Mouse (Mus musculus) frontal cortex, postnatal 10 days (tissue): ENCODE measurements at regions not wholly inside any gene's neighbourhood (a gene's known extent, or its start where the extent isn't known, plus 50 kb on each side); places are given as distances from the start of the nearest gene placed in this dataset.
"Not testable (repeated sequence)": the region's sequence is repeated elsewhere in the genome, so short reads cannot be mapped to it uniquely, and the experiment has no call there.

ENCODE experiments used
- DNase-seq, 2 experiments: peaks; one replicate each; pipeline ENCODE4 v3.0.0; 2022; ENCODE audit warnings: low spot score in 2 of 2, mixed read lengths in 1 of 2

DNA sequence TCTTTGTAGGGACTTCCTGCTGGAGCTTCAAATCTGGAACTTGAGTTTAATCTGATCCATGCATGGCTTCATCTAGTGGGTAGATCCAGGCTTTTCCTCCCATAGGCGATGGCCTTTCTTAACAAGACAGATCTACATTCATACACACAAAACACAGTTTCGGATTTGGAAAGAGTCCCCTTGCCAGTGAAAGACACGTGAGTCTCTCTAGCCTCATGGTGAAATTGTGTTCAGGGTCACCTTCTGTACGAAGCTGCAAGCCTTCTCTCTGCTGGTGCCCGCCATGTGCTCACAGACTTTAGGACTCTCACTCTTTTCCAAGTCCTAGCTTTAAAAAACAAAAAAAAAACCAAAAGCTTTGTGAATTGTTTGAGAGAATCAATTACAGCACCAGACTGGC lies 51.4 kb upstream of the Dlx2 start:
- no peak for DNase-seq

DNA sequence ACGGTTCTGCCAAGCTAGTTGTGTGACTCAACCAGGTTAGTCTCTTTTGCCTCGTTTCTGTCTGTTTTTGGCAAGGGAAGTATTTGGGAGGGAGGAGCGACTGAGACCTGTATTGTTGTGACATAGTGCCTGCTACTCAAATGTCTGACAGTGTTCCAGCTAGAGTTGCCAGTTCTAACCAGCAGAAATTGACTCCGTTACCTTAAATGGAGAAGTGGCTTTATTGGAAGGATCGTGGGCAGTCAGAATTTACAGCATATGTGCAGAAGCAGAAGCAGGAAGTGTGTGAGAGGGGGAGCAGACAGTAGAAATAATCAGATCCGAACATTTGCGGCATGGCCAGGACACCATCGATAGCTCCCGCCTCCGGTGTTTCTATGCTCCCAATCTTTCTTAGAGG lies 51.8 kb upstream of the Dlx2 start:
- DNase-seq, result no peak

DNA sequence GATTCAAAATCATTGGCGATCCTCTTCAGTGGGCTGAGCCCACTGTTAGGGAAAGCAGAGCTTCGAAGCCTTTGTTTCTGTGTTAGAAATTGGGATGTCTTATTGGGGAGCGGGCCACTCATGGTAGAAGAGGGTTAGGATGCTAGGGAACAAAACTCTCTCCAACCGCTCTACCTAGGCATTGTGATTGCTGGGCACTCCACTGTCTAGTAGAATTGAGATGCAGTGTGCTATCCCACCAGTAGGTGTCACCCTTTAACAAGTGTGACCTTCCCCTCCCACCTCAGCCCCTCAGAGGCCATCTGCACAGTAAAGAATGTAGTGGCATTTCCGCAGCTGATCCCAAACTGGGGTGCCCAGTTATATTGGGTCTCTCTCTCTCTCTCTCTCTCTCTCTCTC lies 52.2 kb upstream of the Dlx2 start:
- peak; percentile 51 to 74 for DNase-seq

DNA sequence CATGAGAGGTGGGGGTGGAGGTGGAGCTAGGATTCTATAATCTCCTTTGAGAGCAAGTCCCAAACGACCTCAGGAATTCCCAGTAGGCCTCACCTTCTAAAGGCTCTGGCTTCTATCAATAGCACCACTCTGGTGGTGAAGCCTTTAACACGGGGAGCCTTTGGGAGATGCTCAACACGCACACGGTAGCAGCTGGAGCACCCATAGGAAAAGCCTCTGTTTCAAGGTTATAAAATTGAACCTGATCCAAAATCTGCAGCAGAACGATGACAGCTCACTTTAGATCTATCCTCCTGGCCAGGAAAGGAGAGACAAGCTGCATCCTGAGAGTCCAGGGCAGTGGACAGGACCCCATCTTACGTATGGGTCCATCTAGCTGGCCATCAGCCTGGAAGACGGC lies 53.7 kb upstream of the Dlx2 start:
- DNase-seq, result no peak

DNA sequence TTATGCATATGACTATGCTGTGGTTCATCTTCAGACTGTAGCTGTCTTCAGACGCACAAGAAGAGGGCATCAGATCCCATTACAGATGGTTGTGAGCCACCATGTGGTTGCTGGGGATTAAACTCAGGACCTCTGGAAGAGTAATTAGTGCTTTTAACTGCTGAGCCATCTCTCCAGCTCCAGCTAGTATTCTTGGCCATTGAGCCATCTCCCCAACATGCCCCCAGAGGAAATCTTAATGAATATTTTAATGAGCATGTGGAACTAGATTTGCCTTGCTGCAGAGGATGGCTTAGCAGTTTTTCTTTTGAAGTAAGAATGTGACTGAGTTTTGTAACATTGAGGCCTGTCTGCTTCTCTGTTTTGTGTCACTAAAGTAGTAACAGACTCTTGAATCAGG lies 54.4 kb upstream of the Dlx2 start:
- no peak for DNase-seq

DNA sequence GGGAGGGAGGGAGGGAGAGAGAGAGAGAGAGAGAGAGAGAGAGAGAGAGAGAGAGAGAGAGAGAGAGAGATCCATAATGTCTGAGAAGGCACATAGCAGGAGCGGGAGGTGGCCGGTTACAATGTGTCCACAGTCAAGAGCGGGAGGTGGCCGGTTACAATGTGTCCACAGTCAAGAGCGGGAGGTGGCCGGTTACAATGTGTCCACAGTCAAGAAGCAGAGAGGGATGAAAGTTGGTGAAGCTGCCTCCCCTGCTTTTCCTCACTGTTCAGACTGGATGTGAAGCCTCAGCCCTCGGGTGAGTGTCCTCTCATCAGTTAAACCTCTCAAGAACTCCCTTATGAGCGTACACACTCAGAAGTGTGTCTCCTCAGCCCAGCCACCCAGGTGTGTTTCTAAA lies 57.2 kb upstream of the Dlx2 start:
- not testable (repeated sequence) for DNase-seq

DNA sequence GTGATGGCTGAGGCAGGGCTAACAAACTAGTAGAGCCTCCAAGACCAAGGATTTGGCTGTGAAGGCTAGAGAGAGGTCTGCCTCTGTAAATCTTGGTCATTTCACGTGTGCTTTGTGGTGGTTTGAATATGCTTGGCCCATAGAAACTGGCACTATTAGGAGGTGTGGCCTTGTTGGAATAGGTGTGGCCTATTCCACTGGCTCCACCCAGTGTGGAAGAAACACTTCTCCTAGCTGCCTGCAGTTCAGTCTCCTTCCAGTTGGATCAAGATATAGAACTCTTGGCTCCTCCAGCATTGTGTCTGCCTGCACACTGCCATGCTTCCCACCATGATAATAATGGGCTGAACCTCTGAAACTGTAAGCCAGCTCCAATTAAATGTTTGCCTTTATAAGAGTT lies 59.1 kb upstream of the Dlx2 start:
- DNase-seq, result no peak

DNA sequence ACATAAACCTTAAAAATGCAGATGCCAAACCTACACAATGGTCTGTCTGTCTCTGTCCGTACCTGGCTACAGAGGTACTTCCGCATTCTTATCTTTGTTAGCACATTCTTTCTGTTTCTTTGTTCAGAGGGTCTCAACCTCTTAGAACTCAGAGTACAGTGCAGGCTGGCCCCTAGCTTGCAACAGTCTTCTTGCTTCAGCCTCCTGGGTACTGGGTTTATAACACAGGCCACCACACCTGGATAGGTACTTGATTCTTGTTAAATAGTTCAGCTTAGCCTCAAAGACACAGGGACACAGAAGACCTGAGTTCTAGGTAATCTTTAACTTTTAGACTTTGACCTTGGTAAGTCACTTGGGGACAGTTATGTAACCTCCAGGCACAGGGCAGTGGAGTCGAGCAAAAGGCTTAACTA lies 60.5 kb upstream of the Dlx2 start:
- DNase-seq, result no peak

DNA sequence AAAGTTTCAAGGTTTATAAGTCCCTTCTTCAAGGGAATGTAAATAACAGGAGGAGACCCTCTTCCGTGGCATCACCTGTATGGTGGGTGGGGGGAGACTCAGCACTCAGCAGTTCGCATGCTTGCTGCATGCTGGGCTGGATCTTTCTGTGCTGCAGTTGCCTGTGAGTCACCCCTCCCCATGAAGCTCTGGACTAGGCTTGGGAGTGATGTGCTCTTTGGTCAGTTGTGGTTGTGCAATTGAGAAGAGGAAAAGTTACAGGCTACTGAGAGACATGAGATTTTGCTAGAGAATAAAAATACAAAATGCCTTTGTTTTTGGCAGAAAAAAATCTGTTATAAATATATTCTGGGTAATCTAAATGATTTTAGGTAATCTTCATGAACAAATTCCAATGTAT lies 66.7 kb upstream of the Dlx2 start:
- no peak for DNase-seq

DNA sequence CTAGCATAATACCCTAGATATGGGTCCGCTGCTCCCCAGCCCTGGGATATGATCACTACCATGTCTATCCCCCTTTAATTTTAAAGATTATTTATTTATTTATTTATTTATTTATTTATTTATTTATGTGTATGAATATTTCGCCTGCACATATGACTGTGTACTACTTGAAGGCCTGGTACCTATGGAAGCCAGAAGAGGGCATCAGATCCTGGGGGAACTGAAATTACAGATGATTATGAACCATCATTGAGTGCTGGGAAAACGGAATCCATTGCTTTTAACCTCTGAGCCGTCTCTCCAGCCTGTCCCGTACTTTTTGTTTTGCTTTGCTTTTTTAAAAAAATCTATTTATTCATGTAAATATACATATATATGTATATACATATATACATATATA lies 70.0 kb upstream of the Dlx2 start:
- no peak for DNase-seq

DNA sequence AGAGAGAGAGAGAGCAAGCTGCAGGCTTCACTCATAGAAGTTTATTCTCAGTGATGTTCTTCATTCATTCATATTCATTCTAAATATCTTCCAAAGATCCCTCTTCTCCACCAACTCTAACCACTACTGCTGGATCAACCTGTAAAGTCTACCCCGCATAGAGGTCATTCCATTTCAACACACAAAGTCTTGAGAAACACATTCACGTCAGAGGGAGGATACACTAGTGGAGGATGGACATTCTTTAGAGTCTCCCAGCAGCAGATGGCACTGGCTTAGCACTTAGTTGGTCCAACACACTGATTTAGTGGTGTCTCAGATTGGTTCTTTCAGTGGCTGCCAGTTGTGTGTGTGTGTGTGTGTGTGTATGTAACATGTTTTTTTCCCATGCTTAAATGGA lies 74.9 kb upstream of the Dlx2 start:
- DNase-seq, result no peak

DNA sequence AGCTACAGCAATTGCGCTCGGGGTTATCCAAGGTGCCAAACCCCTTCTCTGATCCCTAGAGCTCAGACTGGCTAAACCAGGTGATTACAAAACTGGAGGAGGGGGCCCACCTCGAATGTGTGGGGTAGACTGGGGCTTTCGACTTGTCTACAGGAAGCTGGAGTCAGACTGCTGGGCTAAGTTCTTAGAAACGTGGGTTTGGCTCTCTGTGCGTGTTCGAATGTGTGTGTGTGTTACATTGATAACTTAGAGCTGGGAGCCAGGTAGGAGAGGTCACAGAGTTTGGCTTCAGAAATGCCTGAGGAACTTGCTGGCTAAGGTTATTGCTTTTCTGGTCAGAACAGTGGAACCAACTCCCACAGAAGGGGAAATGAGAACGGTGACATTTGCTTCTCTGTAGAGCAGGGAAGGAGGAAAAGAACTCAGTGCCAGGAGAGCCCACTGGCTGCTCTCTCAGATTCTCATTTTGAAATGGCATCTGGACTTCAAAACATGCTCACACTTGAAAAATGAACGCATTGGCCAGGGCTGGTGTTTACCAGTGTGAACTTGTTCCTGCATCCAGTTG lies 76.1 kb upstream of the Dlx2 start:
- no peak for DNase-seq

DNA sequence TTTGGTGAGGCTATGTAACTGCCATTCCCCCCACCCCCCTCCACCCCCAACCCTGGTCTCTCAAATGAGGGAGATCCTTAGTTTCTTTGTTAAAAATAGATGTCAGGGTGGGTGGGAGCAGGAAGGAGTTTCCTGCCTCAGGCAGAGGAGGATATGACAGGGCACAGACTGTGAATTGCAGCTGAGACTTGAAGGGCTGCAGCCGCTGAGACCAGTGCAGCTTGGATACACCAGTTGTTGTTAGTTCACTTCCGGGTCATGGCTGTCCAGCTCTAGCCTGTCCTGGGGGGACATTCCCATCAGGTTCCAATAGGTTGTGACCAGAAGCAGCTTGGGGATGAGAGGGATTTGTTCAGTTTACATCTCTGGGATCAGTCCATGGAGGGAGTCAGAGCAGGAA lies 76.6 kb upstream of the Dlx2 start:
- DNase-seq, result no peak

DNA sequence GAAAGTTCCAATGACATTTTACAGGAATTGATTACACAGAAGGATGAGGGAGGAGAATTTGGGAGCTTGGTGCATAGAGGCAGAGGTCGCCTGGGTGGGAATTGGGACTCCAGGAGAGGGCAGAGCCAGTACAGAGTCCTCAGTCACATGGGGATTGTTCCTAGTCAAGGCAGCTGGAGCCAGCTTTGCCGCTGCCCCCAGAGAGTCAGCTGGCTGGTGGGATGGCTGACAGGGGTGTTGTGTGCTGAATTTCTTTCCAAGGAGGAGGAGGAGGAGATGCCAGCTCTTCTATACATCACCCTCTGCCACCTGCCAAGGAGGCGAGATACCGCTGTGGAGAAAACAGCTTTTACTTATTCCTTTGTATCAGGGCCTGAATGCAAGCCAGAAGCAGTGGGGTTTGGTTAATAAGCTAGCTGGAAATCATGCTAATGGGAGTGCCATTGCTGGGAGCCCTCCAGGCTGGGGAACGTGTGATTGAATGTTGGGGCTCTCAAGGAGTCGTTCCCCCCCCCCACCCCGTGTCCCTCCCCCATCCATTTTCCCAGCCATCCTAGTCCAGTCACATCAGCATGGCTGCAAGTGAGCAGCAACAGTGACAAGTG lies 78.8 kb upstream of the Dlx2 start:
- DNase-seq, result peak; percentile 28 to 49

DNA sequence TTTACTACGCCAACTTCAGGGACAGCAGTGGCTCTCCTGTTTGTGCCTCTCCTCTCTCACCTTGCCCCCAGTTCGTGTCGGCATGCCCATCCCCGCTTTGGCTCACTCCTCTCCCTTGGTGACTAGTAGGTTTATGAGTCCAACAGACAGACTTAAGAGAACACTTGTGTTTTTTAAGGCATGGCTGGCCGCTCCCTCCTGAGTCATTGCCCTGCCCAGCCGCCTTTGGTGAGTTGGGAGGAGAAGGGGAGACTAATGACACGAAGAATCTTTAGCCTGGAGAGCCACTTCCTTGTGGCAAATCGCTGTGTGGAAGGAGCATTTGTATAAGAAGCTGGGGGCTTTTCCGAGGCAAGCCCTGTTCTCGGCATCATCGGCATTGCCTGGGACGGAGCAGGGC lies 79.8 kb upstream of the Dlx2 start:
- no peak for DNase-seq

DNA sequence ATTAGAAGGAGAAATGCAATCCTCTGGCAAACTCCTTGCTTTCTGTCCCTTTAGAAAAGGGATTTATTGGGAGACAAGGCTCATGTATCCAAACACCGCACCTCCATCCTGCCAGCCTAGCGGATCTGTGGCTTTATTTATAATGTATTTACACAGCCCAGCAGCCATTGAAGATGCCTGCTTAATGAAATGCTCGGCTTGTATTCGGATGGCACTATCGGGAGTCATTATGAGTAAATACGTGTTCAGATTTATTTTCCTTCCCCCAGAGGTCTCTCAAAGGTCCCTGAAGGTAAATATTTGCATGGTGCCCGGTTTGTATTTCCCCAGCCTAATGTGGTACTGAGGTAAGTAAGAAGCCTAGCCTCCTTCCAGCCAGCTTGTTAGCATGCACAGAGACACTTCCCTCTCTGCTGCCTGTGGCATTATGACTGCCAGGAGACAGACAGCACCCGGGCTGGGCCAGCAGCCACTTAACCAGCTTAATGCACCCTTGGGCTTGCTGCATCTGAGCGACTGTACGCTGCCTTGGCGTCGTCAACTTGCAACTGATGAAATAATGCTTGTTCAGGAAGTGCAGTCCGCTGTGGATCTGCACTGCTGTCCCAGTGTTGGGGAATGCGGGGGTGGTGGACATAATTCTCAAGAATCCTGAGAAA lies 80.7 kb upstream of the Dlx2 start:
- peak; percentile 22 to 30 for DNase-seq

DNA sequence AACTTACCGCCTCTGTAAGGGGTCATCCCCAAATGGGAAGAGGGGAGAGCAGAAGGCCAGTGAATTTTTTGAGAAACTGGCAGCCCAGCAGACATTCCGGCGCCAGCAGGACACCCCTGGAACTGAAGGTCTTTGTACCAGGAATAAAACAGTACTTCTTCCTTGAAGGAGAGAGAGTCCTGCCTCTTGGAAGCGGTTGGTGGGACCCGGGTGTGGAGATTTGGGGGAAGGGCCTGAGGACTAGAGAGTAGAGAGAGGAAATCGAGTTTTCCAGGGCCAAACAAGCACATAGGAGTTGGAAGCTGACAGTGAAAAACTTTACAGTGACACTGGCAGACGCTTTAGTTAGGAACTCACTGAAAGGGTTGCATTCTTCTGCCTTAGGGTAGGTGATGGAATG lies 82.3 kb upstream of the Dlx2 start:
- no peak for DNase-seq

DNA sequence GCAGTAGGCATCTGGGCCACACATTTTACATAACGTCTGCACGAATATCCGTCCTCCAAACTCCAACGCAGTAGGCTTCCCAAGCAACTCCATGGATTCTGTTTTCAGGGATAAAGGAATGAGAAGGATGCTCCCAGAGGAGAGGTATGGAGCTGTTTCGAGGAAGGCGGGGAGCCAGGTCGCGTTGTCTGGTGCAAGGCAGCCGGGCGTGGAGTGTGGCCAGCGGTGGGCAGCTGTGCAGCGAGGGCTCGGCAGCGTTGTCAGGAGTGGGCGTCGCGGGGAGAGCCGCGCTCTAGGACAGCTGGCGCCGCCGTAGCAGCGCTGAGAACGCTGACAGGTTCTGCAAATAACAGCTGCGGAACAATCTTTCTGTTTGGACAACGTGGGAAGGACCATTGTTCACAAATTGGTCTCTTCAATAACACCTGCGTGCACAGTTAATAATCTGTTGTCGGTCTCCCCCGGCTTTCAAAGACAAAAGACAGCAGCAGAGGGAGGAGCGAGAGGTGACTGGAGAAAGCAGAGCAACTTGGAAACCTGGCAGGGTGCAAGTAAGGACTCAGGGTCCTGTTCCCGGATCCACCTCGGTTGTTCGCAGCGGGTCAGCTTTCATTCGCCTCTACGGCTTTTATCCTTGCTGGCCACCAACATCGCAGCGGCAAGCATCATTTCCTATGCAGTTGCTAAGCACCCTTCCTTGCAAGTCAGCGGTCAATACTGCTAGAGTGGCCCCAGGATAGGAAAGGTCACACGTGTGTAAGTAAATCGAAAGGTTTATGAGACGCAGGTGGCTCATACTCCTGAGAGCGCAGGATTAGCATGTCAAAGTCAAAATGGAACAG lies 83.0 kb upstream of the Dlx2 start:
- no peak for DNase-seq

DNA sequence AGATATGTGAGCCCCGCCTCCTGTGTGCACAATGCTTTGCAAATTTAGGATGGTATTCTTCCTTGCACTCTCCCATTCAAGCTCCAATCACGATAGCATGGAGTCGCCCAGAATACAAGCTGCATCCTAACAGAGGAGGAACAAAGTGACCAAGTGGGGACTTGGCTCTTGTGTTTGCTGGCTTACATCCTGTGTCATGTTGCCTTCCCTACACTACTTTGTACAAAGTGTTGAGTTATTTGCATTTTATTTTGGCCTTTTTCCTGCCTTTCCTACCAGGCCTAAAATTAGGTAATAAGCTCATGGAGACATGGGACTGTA lies 83.5 kb upstream of the Dlx2 start:
- DNase-seq, result no peak

DNA sequence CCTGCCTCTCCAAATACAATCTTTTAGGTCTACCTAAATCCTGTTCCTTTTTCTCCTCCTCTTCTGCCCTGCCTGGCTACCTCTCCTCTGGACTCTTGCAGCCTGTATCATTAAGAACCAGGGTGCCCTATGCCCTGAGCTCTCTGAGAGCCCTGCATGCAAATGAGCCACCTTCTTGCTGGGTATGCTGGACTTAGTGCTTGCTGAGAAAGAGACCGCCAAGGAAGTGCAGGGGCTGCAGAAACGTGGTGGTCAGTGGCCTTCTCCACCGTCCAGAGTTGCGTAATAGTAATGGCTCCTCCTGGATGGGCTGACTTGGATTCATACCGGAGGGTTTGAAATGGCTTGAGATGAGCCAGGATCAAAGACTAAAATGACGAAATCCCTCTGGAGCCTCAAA lies 86.9 kb upstream of the Dlx2 start:
- DNase-seq, result no peak

DNA sequence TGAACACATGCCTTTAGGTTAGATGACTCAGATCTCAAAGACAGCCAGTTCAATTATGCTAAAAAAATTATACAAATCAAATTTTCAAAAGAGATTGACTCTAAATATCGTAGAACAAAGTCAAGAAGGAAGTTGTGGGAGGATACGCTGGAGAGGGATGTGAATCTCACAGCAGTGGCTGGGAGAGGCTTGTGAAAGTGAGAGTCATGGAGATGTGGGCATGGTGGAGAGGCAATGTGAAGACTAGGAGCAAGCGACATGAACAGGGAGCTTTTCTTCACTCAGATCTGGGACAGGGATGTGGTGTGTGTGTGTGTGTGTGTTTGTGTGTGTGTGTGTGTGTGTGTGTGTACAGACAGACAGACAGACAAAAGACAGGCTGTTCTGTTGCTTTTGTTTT lies 87.9 kb upstream of the Dlx2 start:
- no peak for DNase-seq

DNA sequence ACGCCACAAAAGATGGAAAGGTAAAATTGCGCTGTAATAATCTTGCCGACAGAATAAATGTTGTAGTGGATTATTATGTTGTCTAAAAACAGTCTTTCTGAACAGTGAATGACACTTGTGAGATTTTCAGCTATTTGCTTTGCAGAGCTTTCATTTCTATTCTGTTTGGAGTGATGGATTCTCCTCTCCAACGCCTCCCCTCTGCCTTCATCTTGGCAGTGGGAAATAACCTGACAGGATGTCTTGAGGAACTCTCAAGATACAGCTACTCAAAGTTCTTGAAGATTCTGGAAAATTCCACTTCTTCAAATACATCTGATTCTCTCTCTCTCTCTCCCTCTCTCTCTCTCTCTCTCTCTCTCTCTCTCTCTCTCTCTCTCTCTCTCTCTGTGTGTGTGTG lies 89.6 kb upstream of the Dlx2 start:
- DNase-seq, result no peak

DNA sequence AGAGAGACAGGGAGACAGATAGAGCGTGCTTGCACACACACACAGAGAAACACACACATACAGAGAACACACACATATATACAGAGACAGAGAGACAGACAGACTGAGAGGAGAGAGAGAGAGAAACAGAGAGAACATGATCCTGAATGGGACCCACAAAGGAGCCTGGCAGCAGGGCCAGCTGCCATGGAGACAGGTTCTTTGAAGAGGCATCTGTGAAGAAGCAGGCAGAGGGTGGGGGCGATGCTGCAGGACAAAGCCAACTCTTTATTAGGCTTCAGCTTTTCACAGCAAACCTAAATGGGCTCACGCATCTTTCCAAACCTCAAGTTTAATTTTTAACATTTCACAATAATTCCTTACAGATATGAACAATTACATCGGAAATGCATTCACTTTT lies 90.0 kb upstream of the Dlx2 start:
- DNase-seq, result no peak
